Mouse (Mus musculus) hindlimb bud, embryonic 11.5 days (tissue): ENCODE results near the gene Ptprk.

Source experiments
- DNase-seq: peaks from one replicate; pipeline ENCODE4 v3.0.0-alpha.2; 2012; ENCODE audit warnings: low read depth, low spot score; ENCODE audit errors: extremely low spot score

The Ptprk gene

GRCm38 (mm10) chr10:28112826-28113589, 38.4 kb downstream of the Ptprk start:
- DNase-seq, result no peak

DNA sequence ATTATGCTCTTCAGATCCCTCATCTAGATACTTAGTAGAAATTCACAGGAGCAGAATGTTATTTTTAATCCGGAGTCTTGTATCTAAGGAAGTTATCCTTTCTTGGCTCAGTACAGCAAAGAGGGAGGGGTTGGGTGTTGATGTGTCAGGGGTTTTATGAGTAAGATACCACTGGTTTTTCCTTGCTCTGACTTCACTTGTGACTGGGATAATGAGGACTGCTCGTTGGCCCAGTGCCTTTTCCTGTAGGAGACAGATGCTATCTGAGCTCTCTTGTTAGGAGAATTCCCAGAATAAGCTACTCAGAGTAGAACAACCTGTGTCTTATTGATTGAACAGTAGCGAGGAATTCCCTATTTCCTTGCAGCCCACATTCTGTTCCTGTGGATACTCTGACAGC, 39.3 kb downstream of the Ptprk start:
- DNase-seq, result no peak

DNA sequence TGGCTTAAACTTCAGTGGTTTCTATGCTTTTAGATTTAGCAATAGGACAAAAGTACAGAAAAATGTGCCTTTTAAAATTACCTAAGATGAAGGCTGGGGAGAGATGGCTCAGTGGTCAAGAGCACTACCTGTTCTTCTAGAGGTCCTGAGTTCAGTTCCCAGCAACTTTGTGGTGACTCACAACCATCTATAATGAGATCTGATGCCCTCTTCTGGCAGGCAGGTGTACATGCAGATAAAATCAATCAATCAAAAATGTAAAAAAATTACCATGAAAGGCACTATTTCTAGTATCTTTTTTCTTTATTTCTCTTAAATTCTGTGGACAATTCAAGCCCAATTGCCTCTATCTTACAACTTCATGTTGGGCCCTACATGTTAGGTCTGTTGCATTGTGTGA, 42.4 kb downstream of the Ptprk start:
- no peak for DNase-seq

DNA sequence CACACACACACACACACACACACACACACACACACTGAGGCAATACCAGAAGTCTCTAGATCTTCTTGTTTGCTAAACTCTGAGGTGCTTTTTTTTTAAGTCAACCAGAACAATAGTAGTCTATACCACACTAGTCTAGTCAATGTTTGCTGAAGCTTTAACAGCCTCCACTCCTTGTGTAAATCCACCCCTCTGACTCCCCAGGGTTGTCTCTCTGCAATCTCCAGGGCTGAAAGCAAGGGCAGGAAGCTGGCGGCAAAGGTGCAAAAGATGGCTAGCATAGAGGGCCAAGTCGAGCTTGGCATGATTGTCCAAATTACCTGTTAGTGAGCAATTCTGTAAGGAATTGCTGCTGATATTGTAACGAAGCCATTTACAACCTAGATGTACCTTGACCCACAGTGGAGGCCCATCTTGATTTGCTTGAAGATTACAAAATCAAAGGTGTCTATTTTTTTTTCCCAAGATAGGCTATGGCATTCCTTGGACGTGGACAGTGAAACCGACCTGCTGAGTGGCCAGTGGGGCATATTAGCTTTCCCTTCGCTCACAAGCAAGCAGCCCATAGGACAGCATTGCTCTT, 44.3 kb downstream of the Ptprk start:
- DNase-seq, result no peak

GRCm38 (mm10) chr10:28123881-28124280, 49.3 kb downstream of the Ptprk start:
- DNase-seq, result no peak

DNA sequence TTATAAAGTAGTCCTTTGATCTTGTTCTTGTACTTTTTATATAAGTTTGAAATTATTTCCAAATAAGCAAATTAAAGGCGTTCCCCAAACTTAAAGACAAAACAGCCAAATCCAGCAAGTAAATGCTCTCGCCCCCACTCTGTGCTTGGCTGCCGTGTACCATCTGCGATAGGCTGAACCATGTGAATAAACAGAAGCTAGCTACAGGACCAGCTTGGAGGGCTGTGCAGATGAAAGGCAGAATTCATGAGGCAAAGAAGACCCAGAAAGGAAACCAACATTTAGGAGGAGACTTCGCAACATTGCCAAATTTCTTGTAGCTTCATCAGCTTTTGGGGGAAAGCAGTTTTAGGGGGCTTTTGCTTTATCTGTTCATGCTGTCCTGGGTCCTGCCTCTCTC, 53.4 kb downstream of the Ptprk start:
- DNase-seq, result no peak

- DNase-seq, result no peak
Measured at GRCm38 (mm10) chr10:28128450-28128849, 53.8 kb downstream of the Ptprk start.

DNA sequence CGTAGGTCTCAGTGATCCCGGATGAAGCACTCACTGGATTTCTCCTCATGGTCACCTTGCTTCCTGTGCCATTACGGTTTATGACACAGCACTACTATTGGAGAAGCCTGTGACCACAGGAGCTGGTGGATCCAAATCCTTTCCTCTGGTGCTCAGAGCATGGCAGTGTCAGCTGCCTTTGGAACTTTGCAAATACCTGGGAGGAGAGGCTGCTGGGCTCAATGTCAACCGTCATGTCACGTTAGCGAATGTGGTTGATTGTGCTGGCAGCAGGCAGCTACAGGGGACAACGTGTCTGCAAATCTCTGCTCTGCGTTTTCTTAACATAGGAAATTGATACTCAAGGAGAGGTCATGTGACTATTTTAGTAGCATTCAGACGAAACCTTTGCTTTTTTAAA, 55.8 kb downstream of the Ptprk start:
- DNase-seq, result no peak

DNA sequence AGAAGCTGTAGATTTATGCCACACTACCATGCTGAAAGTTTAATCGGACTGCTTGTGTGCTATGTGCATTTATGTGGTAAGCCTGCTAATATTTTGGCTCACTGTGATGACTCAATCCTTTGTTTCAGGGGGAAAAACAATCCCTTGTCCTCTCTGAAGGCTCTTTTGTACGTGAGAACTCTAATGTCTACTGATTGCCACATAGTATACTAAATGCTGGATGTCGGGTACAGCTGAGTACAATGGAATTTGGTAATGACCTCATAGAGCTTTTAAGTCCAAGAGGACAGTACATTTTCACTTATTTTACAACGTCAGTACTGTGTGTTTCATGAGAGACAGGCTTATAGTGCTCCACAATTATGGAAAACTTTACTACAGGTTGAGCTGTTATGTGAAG, 59.1 kb downstream of the Ptprk start:
- no peak for DNase-seq

DNA sequence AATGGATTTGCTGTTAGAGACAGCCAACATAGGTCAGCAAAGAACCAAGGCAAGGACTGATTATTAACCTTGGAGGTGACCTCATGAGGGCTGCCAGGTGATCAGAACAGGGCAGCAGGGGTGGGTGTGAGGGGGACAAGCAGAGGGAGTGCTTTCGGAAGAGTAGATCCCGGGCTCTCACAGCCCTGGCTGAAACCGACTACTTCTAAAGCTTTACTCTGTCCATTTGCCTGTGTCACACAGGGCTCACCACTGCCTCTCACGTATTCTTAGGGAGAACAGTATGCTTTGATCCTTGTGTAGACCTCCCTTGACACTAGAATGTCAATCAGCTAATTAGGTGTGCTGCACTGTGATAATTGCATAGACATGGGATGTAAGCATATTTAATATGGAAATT, 63.8 kb downstream of the Ptprk start:
- DNase-seq, result no peak

DNA sequence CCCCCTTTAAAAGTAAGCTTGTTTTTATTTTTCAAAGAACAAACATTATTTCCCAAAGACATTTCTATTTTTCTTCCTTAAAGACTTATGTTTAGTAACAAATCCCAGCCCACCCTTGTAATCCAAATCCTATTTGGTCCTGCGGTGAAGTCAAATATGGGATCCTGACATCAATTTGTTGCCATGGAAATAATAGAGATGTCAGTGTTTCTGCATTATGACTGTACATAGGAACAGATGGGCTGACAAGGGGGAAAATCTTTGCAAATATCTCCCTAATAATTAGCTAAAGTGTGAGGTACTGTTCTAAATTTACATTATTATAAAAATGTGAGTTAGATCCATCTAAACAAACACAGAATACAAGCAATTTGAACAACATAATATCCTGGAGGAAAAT, 69.8 kb downstream of the Ptprk start:
- DNase-seq, result no peak

GRCm38 (mm10) chr10:28145326-28145725, 70.7 kb downstream of the Ptprk start:
- no peak for DNase-seq

DNA sequence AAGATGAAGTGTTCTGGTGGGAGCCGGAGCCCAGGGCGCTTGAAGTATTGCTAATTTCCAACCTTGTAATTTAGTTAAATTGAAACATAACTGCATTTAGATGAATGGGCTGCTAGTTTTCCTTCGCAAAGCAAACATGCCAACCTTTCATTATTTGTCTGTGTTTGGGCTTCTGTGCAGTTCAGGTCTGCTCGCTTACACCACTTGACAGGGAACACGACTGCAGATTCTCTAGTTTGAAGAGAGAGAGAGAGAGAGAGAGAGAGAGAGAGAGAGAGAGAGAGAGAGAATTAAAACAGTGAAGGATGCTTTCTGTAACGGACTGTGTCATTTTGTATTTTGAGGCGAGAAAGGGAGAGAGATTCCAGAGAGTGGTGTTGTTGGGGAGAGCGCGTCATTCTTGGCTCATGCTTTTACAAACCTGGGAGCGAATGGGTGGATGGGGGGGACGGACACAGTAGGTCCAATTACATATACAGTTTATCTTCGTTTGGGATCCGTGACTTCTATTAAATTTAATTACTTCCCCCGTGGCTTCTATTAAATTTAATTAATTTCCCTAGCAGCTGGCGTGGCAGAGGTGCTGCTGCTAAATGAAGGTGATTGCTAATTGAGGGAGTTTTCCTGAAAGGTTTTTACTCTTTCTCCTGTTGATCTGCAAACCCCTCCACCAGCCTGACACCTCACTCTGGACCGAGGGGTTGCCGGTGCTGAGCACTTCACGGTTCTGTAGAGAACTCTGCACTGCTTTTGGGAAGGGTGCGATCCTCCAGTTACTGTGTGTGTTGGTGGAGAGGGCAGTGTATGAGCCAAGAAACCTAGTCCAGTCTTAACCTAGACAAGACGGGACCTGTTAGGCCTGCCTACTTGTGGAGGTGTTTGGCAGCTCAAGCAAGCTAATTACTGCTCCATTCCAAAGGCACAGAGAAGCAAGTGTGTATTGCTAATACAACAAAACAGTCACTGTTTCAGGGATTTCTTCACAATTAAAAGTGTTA, 81.4 kb downstream of the Ptprk start:
- no peak for DNase-seq

DNA sequence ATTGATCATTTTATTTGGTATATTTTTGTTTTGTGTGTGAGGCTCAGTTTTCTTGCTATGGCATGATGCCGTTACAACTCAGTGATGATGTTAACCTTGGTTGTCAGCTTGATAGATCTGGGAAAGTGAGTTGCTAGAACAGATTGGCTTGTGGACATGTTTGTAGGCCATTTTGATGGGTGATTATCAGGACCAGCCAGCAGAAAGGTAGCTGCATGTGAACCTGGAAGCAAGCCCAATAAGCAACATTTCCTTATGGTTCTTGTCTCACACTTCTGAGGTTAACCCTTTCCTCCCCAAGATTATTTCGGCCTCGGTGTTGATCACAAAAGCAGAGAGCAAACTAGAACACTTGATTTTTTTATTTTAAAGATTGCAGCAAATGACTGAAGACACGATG, 85.1 kb downstream of the Ptprk start:
- DNase-seq, result no peak

DNA sequence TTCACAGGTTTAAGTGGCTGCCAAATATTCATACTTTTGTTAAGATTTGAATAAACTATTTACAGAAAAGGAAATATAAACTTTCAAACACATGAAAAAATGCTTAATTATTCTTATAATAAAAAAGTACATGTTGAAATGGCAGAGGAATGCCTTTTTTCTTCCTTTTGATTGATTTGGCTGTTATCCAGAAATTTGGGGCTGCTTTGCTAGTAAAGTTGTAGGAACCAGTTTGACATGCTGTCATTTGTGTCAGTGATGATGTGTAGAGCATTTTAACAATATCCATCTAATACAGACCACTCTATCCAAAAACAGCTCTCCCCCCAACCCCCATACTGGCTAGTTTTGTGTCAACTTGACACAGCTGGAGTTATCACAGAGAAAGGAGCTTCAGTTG, 86.7 kb downstream of the Ptprk start:
- DNase-seq, result no peak

- no peak for DNase-seq
Measured at GRCm38 (mm10) chr10:28164250-28164649, 89.6 kb downstream of the Ptprk start.

DNA sequence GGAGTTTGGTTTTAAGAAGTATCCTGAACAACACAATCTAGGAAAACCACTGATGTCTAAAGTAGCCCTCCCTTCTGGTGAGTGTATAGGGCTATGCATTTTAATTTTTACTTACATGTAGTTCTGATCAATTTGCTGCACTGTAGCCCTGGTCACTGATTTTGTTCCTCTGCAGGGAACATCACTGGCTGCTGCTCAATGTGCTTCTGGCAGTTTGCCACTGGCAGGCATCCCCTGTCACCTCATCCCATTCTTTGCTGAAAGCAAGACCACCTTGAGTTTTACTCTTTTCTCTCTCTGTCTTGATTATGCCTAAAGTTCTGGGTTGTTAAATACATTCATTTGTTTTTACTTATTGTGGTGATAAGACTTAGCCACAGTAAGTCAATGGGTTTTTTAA, 90.1 kb downstream of the Ptprk start:
- no peak for DNase-seq

- no peak for DNase-seq
Measured at GRCm38 (mm10) chr10:28166610-28167009, 92.0 kb downstream of the Ptprk start.

DNA sequence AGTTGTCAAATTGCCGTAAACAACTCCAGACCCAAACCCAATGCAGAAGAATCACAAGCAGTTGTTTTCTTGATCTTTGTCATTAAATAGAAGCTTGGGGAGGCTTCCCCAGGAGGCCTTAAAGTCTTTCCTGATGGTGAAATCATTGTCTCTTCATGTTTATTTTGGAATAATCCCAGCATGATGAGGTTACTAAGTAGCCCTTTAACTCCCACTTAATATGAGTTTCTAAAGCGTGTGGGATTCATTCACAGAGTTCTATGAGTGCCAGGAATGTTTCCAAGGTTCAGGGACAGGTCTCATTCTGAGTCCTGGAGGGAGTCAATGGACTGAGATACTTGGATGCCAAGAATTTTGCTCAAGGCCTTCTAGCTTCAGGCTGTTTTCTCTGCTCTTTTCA, 92.5 kb downstream of the Ptprk start:
- no peak for DNase-seq

DNA sequence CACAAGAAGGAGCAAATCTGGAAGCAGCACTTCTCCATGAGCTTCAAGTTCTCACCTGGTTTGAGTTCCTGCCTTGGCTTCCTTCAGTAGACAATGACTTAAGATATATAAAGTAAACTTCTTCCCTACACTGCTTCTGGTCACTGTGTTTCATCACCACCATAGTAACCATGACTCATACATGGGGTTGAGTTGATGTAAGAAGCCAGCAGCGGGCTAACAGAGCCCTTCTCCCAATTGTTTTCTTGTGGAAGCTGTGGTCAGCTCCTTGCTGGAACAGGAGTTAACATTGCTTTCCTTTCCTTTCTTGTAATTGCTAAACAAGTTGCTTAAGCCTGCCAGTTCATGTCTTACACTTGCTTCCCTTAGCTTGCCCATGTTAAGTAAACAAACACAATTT, 96.6 kb downstream of the Ptprk start:
- DNase-seq, result no peak

GRCm38 (mm10) chr10:28178876-28179275, 104.3 kb downstream of the Ptprk start:
- DNase-seq, result no peak

GRCm38 (mm10) chr10:28182081-28182480, 107.5 kb downstream of the Ptprk start:
- DNase-seq, result no peak
